Mouse (Mus musculus): ENCODE measurements around the gene Gga1. TPM values are rescaled to one million over a fixed set of nuclear protein-coding genes. Genes with fewer than 3 reads are reported as not detected.
A peak's percentile ranks its signal among the peaks of the same experiment; 100 is the strongest.

Gene Gga1
- polyA plus RNA-seq, 1 experiment from 2014 or later: 42.0 TPM

GRCm38 (mm10) chr15:78862280-78862679 is 14.7 kb upstream of the Gga1 start:
- Histone ChIP-seq H3K27me3 (ENCODE audit: control insufficient read depth, insufficient read depth, low read length) (no peaks in the 10 kb centered on the region), H3K4me3 (replicated peaks; ENCODE audit: low read depth, low read length) (no peak overlapping the region), H3K4me2 (ENCODE audit: low read length) (no peak overlapping the region), H3K9ac (replicated peaks; ENCODE audit: low read length) (no peak overlapping the region), H3K36me3 (ENCODE audit: control insufficient read depth, insufficient read depth, low read length) (no peaks in the 10 kb centered on the region), H3K4me1 (ENCODE audit: control insufficient read depth, insufficient read depth, low read length) (no peaks in the 10 kb centered on the region), H3K9me3 (ENCODE audit: control insufficient read depth, low read length) (no peaks in the 10 kb centered on the region), H3K27ac (replicated peaks; ENCODE audit: low read depth, low read length) (no peak overlapping the region)
- ATAC-seq (ENCODE audit: low FRiP score, low TSS enrichment) (no peak), DNase-seq (no peak)
- 85% methylated on average over 5 of the region's 5 CpGs for WGBS

DNA sequence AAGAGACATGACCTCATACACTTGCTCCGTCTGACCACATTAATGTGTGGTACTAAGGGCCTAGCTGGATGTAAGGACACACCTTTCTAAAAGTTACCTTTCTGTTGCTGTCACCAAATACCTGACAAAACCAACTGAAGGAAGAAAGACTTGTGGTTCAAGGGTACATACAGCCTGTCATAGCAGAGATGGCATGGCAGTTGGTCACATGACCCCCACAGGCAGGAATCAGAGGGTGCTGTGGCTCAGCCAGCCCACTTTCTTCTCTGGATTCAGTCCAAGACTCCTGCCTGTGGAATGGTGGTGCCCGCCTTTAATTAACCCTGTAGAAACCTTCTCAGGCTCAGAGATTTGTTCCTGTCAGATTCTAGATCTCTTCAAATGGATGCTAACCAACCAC is 13.8 kb upstream of the Gga1 start:
- H3K4me3 ChIP-seq (replicated peaks; ENCODE audit: low read depth, low read length): no peak overlapping the region
- no peaks in the 10 kb centered on the region for H3K4me1 ChIP-seq (ENCODE audit: control insufficient read depth, insufficient read depth, low read length)
- no peaks in the 10 kb centered on the region for H3K27me3 ChIP-seq (ENCODE audit: control insufficient read depth, insufficient read depth, low read length)
- H3K27ac ChIP-seq (replicated peaks; ENCODE audit: low read depth, low read length): no peak overlapping the region
- no peaks in the 10 kb centered on the region for H3K9me3 ChIP-seq (ENCODE audit: control insufficient read depth, low read length)
- H3K9ac ChIP-seq (replicated peaks; ENCODE audit: low read length): no peak overlapping the region
- DNase-seq (no peak), ATAC-seq (ENCODE audit: low FRiP score, low TSS enrichment) (no peak)
- no peaks in the 10 kb centered on the region for H3K36me3 ChIP-seq (ENCODE audit: control insufficient read depth, insufficient read depth, low read length)
- H3K4me2 ChIP-seq (ENCODE audit: low read length): no peak overlapping the region
- 87% methylated on average over 2 of the region's 2 CpGs for WGBS

DNA sequence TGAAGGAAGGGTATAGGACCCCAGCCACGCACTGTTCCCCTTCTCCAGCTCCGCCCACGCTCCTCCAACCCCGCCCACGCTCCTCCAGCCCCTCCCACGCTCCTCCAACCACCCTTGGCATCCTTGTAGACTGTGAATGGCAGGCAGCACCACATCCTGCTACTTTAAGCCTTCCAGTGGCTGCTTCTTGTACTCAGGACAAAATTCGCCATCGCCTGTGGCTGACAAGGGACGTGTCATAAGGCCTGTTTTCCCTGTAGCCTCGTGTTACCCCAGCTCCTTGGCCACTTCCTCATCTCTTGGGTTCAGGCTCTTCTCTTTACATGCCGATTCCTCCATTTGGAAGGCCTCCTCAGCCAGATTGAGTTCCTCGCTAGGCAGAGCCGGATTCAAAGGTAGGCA is 13.1 kb upstream of the Gga1 start:
- 48% methylated on average over 13 of the region's 13 CpGs for WGBS
- Histone ChIP-seq H3K36me3 (ENCODE audit: control insufficient read depth, insufficient read depth, low read length) (no peaks in the 10 kb centered on the region), H3K9ac (replicated peaks; ENCODE audit: low read length) (no peak overlapping the region), H3K9me3 (ENCODE audit: control insufficient read depth, low read length) (no peaks in the 10 kb centered on the region), H3K4me1 (ENCODE audit: control insufficient read depth, insufficient read depth, low read length) (no peaks in the 10 kb centered on the region), H3K27ac (replicated peaks; ENCODE audit: low read depth, low read length) (no peak overlapping the region), H3K4me3 (replicated peaks; ENCODE audit: low read depth, low read length) (no peak overlapping the region), H3K4me2 (ENCODE audit: low read length) (no peak overlapping the region), H3K27me3 (ENCODE audit: control insufficient read depth, insufficient read depth, low read length) (no peaks in the 10 kb centered on the region)
- DNase-seq: no peak
- ATAC-seq (ENCODE audit: low FRiP score, low TSS enrichment): no peak

- peak overlapping the region; percentile 65 for H3K27ac ChIP-seq (replicated peaks; ENCODE audit: low read depth, low read length)
- no peaks in the 10 kb centered on the region for H3K4me1 ChIP-seq (ENCODE audit: control insufficient read depth, insufficient read depth, low read length)
- H3K36me3 ChIP-seq (ENCODE audit: control insufficient read depth, insufficient read depth, low read length): no peaks in the 10 kb centered on the region
- no peak overlapping the region for H3K9ac ChIP-seq (replicated peaks; ENCODE audit: low read length)
- ATAC-seq (ENCODE audit: low FRiP score, low TSS enrichment): peak; percentile 63; the same call in 1 of the 2 replicates
- DNase-seq: peak; percentile 72
- H3K4me3 ChIP-seq (replicated peaks; ENCODE audit: low read depth, low read length): no peak overlapping the region
- no peaks in the 10 kb centered on the region for H3K9me3 ChIP-seq (ENCODE audit: control insufficient read depth, low read length)
- H3K4me2 ChIP-seq (ENCODE audit: low read length): no peak overlapping the region
- WGBS: 18% methylated on average over 9 of the region's 9 CpGs
- no peaks in the 10 kb centered on the region for H3K27me3 ChIP-seq (ENCODE audit: control insufficient read depth, insufficient read depth, low read length)
Observed at GRCm38 (mm10) chr15:78868398-78868797, 8.6 kb upstream of the Gga1 start.

DNA sequence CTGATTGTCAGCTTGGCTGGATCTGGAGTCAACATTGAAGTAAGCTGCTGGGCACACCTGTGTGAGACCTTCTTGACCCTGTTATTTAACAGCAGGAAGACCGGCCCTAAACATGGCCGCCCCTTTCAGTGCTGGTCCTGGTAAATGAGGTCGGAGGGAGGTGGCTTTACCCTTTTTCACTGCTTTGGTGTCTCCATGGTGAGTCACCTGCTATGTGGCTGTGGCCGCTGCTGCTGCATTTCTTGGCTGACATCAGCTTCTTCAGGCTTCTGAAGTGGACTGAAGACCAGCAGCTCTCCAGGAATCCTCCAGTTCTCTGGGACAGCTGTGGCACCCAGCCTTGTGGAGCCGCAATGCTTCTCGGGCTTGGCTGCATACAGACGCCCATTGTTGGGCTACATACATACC is 8.2 kb upstream of the Gga1 start:
- 46% methylated on average over 7 of the region's 7 CpGs for WGBS

DNA sequence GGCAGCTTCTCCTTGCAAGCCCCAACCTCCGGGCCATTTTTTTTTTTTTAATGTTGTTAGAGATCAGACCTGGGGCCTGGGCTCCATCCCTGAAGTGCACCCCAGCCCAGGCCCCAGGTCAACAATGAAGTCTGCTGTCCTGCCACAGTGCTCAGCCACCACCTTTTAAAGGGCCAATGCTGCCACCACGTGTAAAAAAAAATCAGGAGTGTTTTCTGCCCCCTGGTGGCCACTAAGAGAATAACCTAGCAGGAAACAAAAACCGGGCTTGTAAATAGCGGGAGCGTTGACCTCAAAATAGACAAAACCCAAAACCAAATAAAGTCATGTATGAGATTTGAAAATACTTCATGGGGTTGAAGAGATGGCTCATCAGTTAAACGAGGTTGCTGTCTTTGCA is 7.2 kb upstream of the Gga1 start:
- WGBS: 29% methylated on average over 6 of the region's 6 CpGs
- DNase-seq (peak; percentile 77), ATAC-seq (ENCODE audit: low FRiP score, low TSS enrichment) (no peak)
- Histone ChIP-seq H3K4me1 (ENCODE audit: control insufficient read depth, insufficient read depth, low read length) (no peaks in the 10 kb centered on the region), H3K27me3 (ENCODE audit: control insufficient read depth, insufficient read depth, low read length) (no peaks in the 10 kb centered on the region), H3K27ac (replicated peaks; ENCODE audit: low read depth, low read length) (no peak overlapping the region), H3K36me3 (ENCODE audit: control insufficient read depth, insufficient read depth, low read length) (no peaks in the 10 kb centered on the region), H3K9ac (replicated peaks; ENCODE audit: low read length) (no peak overlapping the region), H3K9me3 (ENCODE audit: control insufficient read depth, low read length) (no peaks in the 10 kb centered on the region), H3K4me3 (replicated peaks; ENCODE audit: low read depth, low read length) (no peak overlapping the region), H3K4me2 (ENCODE audit: low read length) (no peak overlapping the region)

More for the DNA sequence above, 8.2 kb upstream of the Gga1 start:
- H3K4me1 ChIP-seq (ENCODE audit: control insufficient read depth, insufficient read depth, low read length): no peaks in the 10 kb centered on the region
- H3K4me2 ChIP-seq (ENCODE audit: low read length): no peak overlapping the region
- peak overlapping the region; percentile 65 for H3K27ac ChIP-seq (replicated peaks; ENCODE audit: low read depth, low read length)
- no peaks in the 10 kb centered on the region for H3K9me3 ChIP-seq (ENCODE audit: control insufficient read depth, low read length)
- DNase-seq (no peak), ATAC-seq (ENCODE audit: low FRiP score, low TSS enrichment) (no peak)
- H3K9ac ChIP-seq (replicated peaks; ENCODE audit: low read length): no peak overlapping the region
- no peaks in the 10 kb centered on the region for H3K36me3 ChIP-seq (ENCODE audit: control insufficient read depth, insufficient read depth, low read length)
- H3K27me3 ChIP-seq (ENCODE audit: control insufficient read depth, insufficient read depth, low read length): no peaks in the 10 kb centered on the region
- no peak overlapping the region for H3K4me3 ChIP-seq (replicated peaks; ENCODE audit: low read depth, low read length)

DNA sequence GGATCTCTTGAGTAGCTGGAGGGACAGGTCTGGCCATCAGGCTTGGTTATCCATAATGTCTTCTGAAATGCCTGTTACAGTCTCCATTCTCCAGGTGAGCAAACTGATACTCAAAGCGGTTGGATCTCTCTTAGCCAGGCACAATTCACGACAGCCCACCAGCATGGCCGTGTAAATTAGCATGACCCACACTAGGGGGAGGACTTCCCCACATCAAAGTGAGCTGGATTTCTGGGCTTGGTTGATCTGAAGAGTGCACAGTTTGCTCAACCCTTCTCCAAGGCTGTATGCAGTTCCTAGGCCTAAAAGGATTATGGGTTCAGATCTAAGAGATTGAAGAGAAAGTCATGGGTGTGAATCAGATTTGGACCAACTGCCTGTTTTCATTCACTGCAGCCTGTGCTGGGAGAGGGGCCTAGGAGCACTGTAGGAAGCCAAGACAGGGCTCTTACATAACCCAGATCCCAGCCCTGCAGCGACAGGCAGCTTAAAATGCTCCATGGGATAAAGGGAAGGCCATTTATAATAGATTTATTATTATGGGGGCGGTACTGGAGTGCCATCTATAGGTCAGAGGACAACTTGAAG is 4.9 kb upstream of the Gga1 start:
- DNase-seq: no peak
- no peaks in the 10 kb centered on the region for H3K36me3 ChIP-seq (ENCODE audit: control insufficient read depth, insufficient read depth, low read length)
- H3K27ac ChIP-seq (replicated peaks; ENCODE audit: low read depth, low read length): no peak overlapping the region
- no peak overlapping the region for H3K4me3 ChIP-seq (replicated peaks; ENCODE audit: low read depth, low read length)
- no peak for ATAC-seq (ENCODE audit: low FRiP score, low TSS enrichment)
- no peaks in the 10 kb centered on the region for H3K27me3 ChIP-seq (ENCODE audit: control insufficient read depth, insufficient read depth, low read length)
- H3K4me2 ChIP-seq (ENCODE audit: low read length): no peak overlapping the region
- H3K9ac ChIP-seq (replicated peaks; ENCODE audit: low read length): no peak overlapping the region
- no peaks in the 10 kb centered on the region for H3K9me3 ChIP-seq (ENCODE audit: control insufficient read depth, low read length)
- whole genome bisulfite sequencing: 55% methylated on average over 5 of the region's 5 CpGs
- H3K4me1 ChIP-seq (ENCODE audit: control insufficient read depth, insufficient read depth, low read length): peaks cover 9% of the 10 kb centered on the region

DNA sequence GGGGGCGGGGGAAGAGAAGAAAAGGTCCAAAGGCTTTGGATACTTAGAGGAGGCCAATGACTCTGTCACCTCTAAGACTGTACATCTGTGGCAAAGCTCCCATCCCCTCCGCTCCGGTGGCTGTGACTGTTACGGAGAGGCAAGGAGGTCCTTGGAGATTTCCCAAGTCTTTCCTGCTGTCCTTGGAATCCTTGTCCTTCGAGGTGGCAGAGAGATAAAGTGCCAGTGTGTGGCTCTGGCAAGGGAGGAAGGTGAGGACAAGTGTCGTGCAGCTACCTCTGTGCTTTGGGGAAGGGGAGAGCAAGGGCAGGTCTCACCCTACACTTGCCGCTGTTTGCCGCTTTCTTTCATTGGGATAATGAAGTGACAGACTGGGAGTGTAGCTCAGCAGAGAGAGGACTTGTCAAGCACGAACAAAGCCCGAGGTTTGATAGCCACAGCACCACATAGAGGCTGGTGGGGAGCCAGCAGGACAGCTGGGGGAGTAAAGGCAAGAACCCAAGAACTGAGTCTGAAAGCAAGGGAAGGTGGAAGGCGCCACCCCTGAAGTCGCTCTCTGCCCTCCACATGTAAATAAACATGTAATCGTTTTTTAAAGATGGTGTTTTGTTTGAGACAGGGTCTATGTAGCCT is 3.1 kb upstream of the Gga1 start:
- DNase-seq (no peak), ATAC-seq (ENCODE audit: low FRiP score, low TSS enrichment) (no peak)
- H3K4me2 ChIP-seq (ENCODE audit: low read length): no peak overlapping the region
- H3K27ac ChIP-seq (replicated peaks; ENCODE audit: low read depth, low read length): no peak overlapping the region
- no peaks in the 10 kb centered on the region for H3K9me3 ChIP-seq (ENCODE audit: control insufficient read depth, low read length)
- no peaks in the 10 kb centered on the region for H3K36me3 ChIP-seq (ENCODE audit: control insufficient read depth, insufficient read depth, low read length)
- no peak overlapping the region for H3K9ac ChIP-seq (replicated peaks; ENCODE audit: low read length)
- WGBS: 54% methylated on average over 13 of the region's 13 CpGs
- no peaks in the 10 kb centered on the region for H3K27me3 ChIP-seq (ENCODE audit: control insufficient read depth, insufficient read depth, low read length)
- H3K4me3 ChIP-seq (replicated peaks; ENCODE audit: low read depth, low read length): no peak overlapping the region
- H3K4me1 ChIP-seq (ENCODE audit: control insufficient read depth, insufficient read depth, low read length): peaks cover 15% of the 10 kb centered on the region

DNA sequence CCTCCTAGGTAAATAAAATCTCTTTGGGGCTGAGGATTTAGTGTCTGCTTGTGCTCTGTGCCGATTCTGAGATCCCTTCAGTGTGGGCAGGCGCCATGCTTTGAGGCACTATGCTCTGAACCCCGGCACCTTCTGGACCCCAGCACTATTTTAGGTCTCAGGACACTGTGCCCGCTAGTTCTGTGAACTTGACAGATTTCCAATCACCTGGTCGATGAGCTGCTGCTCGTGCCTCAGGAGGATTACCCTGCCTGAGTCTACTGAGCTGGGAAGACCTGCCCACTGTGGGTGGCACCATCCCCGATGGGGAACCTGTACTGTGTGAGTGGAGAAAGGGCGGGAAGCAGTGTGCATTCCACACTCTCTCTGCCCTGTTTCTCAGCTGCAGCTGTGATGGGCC is 2.0 kb upstream of the Gga1 start:
- Histone ChIP-seq H3K27ac (replicated peaks; ENCODE audit: low read depth, low read length) (0 out of 2 replicates have a peak overlapping the region, but pooled peaks have one; percentile 98), H3K9ac (replicated peaks; ENCODE audit: low read length) (no peak overlapping the region)
- WGBS: 73% methylated on average over 8 of the region's 8 CpGs

More for the DNA sequence above, 2.0 kb upstream of the Gga1 start:
- no peaks in the 10 kb centered on the region for H3K27me3 ChIP-seq (ENCODE audit: control insufficient read depth, insufficient read depth, low read length)
- H3K4me3 ChIP-seq (replicated peaks; ENCODE audit: low read depth, low read length): no peak overlapping the region
- H3K36me3 ChIP-seq (ENCODE audit: control insufficient read depth, insufficient read depth, low read length): no peaks in the 10 kb centered on the region
- no peak for ATAC-seq (ENCODE audit: low FRiP score, low TSS enrichment)
- H3K4me1 ChIP-seq (ENCODE audit: control insufficient read depth, insufficient read depth, low read length): peaks cover 15% of the 10 kb centered on the region
- no peak overlapping the region for H3K4me2 ChIP-seq (ENCODE audit: low read length)
- no peaks in the 10 kb centered on the region for H3K9me3 ChIP-seq (ENCODE audit: control insufficient read depth, low read length)
- no peak for DNase-seq

All from midbrain, embryonic 14.5 days (tissue).